8 mouse cellular contexts compared by ENCODE assay signal in the genomic region with DNA sequence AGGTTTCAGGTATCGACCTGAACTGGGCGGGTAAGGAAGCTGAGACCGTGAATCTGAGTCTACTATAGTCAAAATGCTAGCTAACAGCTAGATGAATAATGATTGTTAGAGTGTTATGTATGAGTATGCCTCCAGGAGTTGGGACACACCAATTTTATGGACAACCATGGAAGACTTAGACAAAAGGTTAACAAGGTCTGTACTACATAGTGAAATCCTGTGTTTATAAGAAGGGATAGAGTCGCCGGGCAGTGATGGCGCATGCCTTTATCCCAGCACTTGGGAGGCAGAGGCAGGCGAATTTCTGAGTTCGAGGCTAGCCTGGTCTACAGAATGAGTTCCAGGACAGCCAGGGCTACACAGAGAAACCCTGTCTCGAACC. TPM values are rescaled to one million over a fixed set of nuclear protein-coding genes. Genes with fewer than 3 reads are reported as not detected.
A peak's percentile ranks its signal among the peaks of the same experiment; 100 is the strongest.
DNase-seq lines count a peak whose midpoint lies in the region; ATAC-seq and TF ChIP-seq lines count a peak whose summit lies in the region.
"Not testable (repeated sequence)": the region's sequence is repeated elsewhere in the genome, so short reads cannot be mapped to it uniquely, and the experiment has no call there.

No protein-coding gene starts in this region.

- H3K9ac ChIP-seq in MEL (ENCODE audit: control insufficient read depth, low read depth, low read length, poor library complexity, severe bottlenecking): peak overlapping the region; percentile 44; the same call in 1 of the 2 replicates
- H3K9ac ChIP-seq in heart, embryonic 11.5 days (ENCODE audit: low read depth, low read length): 0 out of 2 replicates have a peak overlapping the region, but pooled peaks have one; percentile 95
- H3K9ac ChIP-seq in hindbrain, embryonic 16.5 days (ENCODE audit: low read depth, low read length): peak overlapping the region; percentile 99; the same call in 1 of the 2 replicates
- H3K9ac ChIP-seq in liver, postnatal 0 days (replicated peaks); stomach, postnatal 0 days (ENCODE audit: low read length): not testable (repeated sequence)
- peak overlapping the region; percentile 97; the same call in 1 of the 2 replicates for H3K9ac ChIP-seq in midbrain, embryonic 16.5 days (ENCODE audit: low read depth, low read length)

- not testable (repeated sequence) for TF ChIP-seq RAD21 in MEL (IDR thresholded peaks at IDR 0.05; ENCODE audit: low read depth, low read length)

- peaks cover 0 to 14% of the 10 kb centered on the region in 2 experiments; a peak in 2 of 4 replicates for H3K36me3 ChIP-seq in MEL (ENCODE audit: control insufficient read depth in 1 of 2, insufficient read depth in 2 of 2, low read length in 2 of 2)
- H3K36me3 ChIP-seq in heart, embryonic 11.5 days (ENCODE audit: control insufficient read depth, insufficient read depth, low read length); hindbrain, embryonic 16.5 days (ENCODE audit: control insufficient read depth, insufficient read depth, low read length); limb, embryonic 10.5 days; liver, postnatal 0 days (replicated peaks; ENCODE audit: insufficient read depth, low read length); midbrain, embryonic 16.5 days (ENCODE audit: control insufficient read depth, insufficient read depth, low read length); stomach, postnatal 0 days (ENCODE audit: control insufficient read depth, insufficient read depth, low read length): not testable (repeated sequence)

- TF ChIP-seq EP300 in MEL (IDR thresholded peaks at IDR 0.05; ENCODE audit: low read depth in 1 of 2, low read length in 2 of 2); liver, postnatal 0 days (IDR thresholded peaks at IDR 0.05; ENCODE audit: low read depth); stomach, postnatal 0 days (optimal IDR thresholded peaks at IDR 0.05): not testable (repeated sequence)

- TF ChIP-seq CTCF in MEL (IDR thresholded peaks at IDR 0.05 in 2 of 3, conservative IDR thresholded peaks at IDR 0.05 in 1 of 3; ENCODE audit: control insufficient read depth in 1 of 3, insufficient read depth in 1 of 3, low read depth in 2 of 3, low read length in 3 of 3, poor library complexity in 1 of 3, severe bottlenecking in 1 of 3); liver, postnatal 0 days (IDR thresholded peaks at IDR 0.05; ENCODE audit: low read depth); stomach, postnatal 0 days (IDR thresholded peaks at IDR 0.05; ENCODE audit: low read depth): not testable (repeated sequence)

- not testable (repeated sequence) for DNase-seq in MEL (ENCODE audit: low read depth, low spot score); liver, postnatal 0 days; stomach, postnatal 0 days (ENCODE audit: low spot score)
- DNase-seq in limb, embryonic 10.5 days (ENCODE audit: low spot score): peak; percentile 30

- H3K4me2 ChIP-seq in heart, embryonic 11.5 days: peak overlapping the region; percentile 63
- peak overlapping the region; percentile 52 for H3K4me2 ChIP-seq in hindbrain, embryonic 16.5 days (ENCODE audit: low read length)
- H3K4me2 ChIP-seq in liver, postnatal 0 days (ENCODE audit: low read depth, low read length): peak overlapping the region; percentile 75
- peak overlapping the region; percentile 44 for H3K4me2 ChIP-seq in midbrain, embryonic 16.5 days (ENCODE audit: low read length)
- H3K4me2 ChIP-seq in stomach, postnatal 0 days (replicated peaks; ENCODE audit: low read depth): not testable (repeated sequence)

- WGBS in heart, embryonic 11.5 days (ENCODE audit: insufficient replicate concordance): 48% methylated on average over 9 of the region's 9 CpGs
- 50% methylated on average over 9 of the region's 9 CpGs for WGBS in hindbrain, embryonic 16.5 days
- WGBS in limb, embryonic 10.5 days: 61% methylated on average over 9 of the region's 9 CpGs
- WGBS in liver, postnatal 0 days (ENCODE audit: insufficient replicate concordance): 46% methylated on average over 9 of the region's 9 CpGs
- WGBS in midbrain, embryonic 16.5 days: 50% methylated on average over 9 of the region's 9 CpGs
- 54% methylated on average over 9 of the region's 9 CpGs for WGBS in stomach, postnatal 0 days

- not testable (repeated sequence) for TF ChIP-seq POLR2A in MEL (IDR thresholded peaks at IDR 0.05; ENCODE audit: control insufficient read depth in 1 of 2, insufficient read depth in 1 of 2, low read depth in 1 of 2, low read length in 2 of 2, poor library complexity in 1 of 2)

- ATAC-seq in erythroid progenitor cell, adult 5-6 weeks (replicated peaks; ENCODE audit: low FRiP score, poor library complexity, severe bottlenecking): peak; percentile 28; the same call in 1 of the 2 replicates
- peak; percentile 40; the same call in 1 of the 2 replicates for ATAC-seq in heart, embryonic 11.5 days (replicated peaks; ENCODE audit: insufficient number of reproducible peaks, low FRiP score, low TSS enrichment)
- ATAC-seq in hindbrain, embryonic 16.5 days; liver, postnatal 0 days; stomach, postnatal 0 days (ENCODE audit: low FRiP score, low TSS enrichment): not testable (repeated sequence)
- peak; percentile 80 for ATAC-seq in midbrain, embryonic 16.5 days

- peak overlapping the region; percentile 83 to 90 for H3K4me3 ChIP-seq in MEL (ENCODE audit: control insufficient read depth in 1 of 2, insufficient read depth in 1 of 2, low read depth in 2 of 2, low read length in 2 of 2)
- peak overlapping the region; percentile 80 for H3K4me3 ChIP-seq in heart, embryonic 11.5 days (ENCODE audit: low read depth, low read length)
- peak overlapping the region; percentile 100 for H3K4me3 ChIP-seq in hindbrain, embryonic 16.5 days (ENCODE audit: low read length)
- H3K4me3 ChIP-seq in limb, embryonic 10.5 days: peak overlapping the region; percentile 94
- peak overlapping the region; percentile 86 for H3K4me3 ChIP-seq in liver, postnatal 0 days (ENCODE audit: low read depth, low read length)
- peak overlapping the region; percentile 98 for H3K4me3 ChIP-seq in midbrain, embryonic 16.5 days (ENCODE audit: low read depth, low read length)
- peak overlapping the region; percentile 88 for H3K4me3 ChIP-seq in stomach, postnatal 0 days (ENCODE audit: low read depth, low read length)

- H3K79me2 ChIP-seq in MEL (ENCODE audit: control insufficient read depth, insufficient read depth, low read length, poor library complexity): peaks cover 28% of the 10 kb centered on the region

- not testable (repeated sequence) for H3K9me3 ChIP-seq in MEL (replicated peaks; ENCODE audit: insufficient read depth, low read length); heart, embryonic 11.5 days (replicated peaks; ENCODE audit: control insufficient read depth, low read length); hindbrain, embryonic 16.5 days (ENCODE audit: control insufficient read depth, low read length); limb, embryonic 10.5 days (replicated peaks); liver, postnatal 0 days (ENCODE audit: low read length); midbrain, embryonic 16.5 days (replicated peaks; ENCODE audit: control insufficient read depth, low read length, poor library complexity, severe bottlenecking); stomach, postnatal 0 days (ENCODE audit: control insufficient read depth, low read length)

- not testable (repeated sequence) for H3K27ac ChIP-seq in MEL (ENCODE audit: control insufficient read depth, low read depth, low read length); midbrain, embryonic 16.5 days (ENCODE audit: low read length)
- H3K27ac ChIP-seq in heart, embryonic 11.5 days (ENCODE audit: low read depth, low read length): peak overlapping the region; percentile 98; the same call in 1 of the 2 replicates
- H3K27ac ChIP-seq in hindbrain, embryonic 16.5 days (ENCODE audit: low read depth, low read length): peak overlapping the region; percentile 91
- H3K27ac ChIP-seq in limb, embryonic 10.5 days: peak overlapping the region; percentile 94
- peak overlapping the region; percentile 95; the same call in 1 of the 2 replicates for H3K27ac ChIP-seq in liver, postnatal 0 days (ENCODE audit: low read depth)
- peak overlapping the region; percentile 93; the same call in 1 of the 2 replicates for H3K27ac ChIP-seq in stomach, postnatal 0 days (replicated peaks)

- H3K4me1 ChIP-seq in MEL (ENCODE audit: control insufficient read depth in 1 of 2, insufficient read depth in 2 of 2, low read length in 2 of 2): peaks cover 0 to 11% of the 10 kb centered on the region in 2 experiments; a peak in 3 of 4 replicates
- H3K4me1 ChIP-seq in heart, embryonic 11.5 days (ENCODE audit: control insufficient read depth, insufficient read depth, low read length); hindbrain, embryonic 16.5 days (ENCODE audit: control insufficient read depth, insufficient read depth, low read depth, low read length); limb, embryonic 10.5 days; liver, postnatal 0 days (ENCODE audit: insufficient read depth); stomach, postnatal 0 days (replicated peaks; ENCODE audit: control insufficient read depth, insufficient read depth): not testable (repeated sequence)
- H3K4me1 ChIP-seq in midbrain, embryonic 16.5 days (ENCODE audit: control insufficient read depth, insufficient read depth, low read length): peaks cover 13% of the 10 kb centered on the region

- H3K27me3 ChIP-seq in MEL (ENCODE audit: control insufficient read depth in 1 of 2, insufficient read depth in 2 of 2, low read length in 2 of 2); heart, embryonic 11.5 days (ENCODE audit: control insufficient read depth, insufficient read depth, low read length); hindbrain, embryonic 16.5 days (replicated peaks; ENCODE audit: control insufficient read depth, insufficient read depth, low read length); limb, embryonic 10.5 days (ENCODE audit: low read depth, poor library complexity, severe bottlenecking); liver, postnatal 0 days (ENCODE audit: insufficient read depth, low read length); midbrain, embryonic 16.5 days (ENCODE audit: control insufficient read depth, insufficient read depth, low read depth, low read length); stomach, postnatal 0 days (ENCODE audit: control insufficient read depth, insufficient read depth, low read length): not testable (repeated sequence)

RNA-seq across cellular contexts. Expression of gene Dnm1l, which starts 0.3 kb away (rescaled TPM):
- 53.3 and 55.2 TPM in 2 replicates for total RNA-seq in MEL (2012; rRNA removed)
- 10 to 100 TPM; 62.3 to 83.2 TPM for polyA plus RNA-seq in MEL (2012; ENCODE audit: insufficient read depth in 1 of 2, insufficient read length in 2 of 2, low read depth in 1 of 2, low replicate concordance in 2 of 2, missing spikeins in 1 of 2)
- 34.0 and 41.4 TPM in 2 replicates for total RNA-seq in erythroid progenitor cell, adult 5-6 weeks (2015; ENCODE audit: low replicate concordance)
- 31.9 and 49.2 TPM in 2 replicates for total RNA-seq in erythroid progenitor cell, adult 5-6 weeks (2017; ENCODE audit: low replicate concordance)
- polyA plus RNA-seq in heart, embryonic 11.5 days (2014; fragmentation: Nextera tagmentation; extraction: Ambion mirVana): 75.9 and 83.4 TPM in 2 replicates
- 105 and 114 TPM in 2 replicates for polyA plus RNA-seq in hindbrain, embryonic 16.5 days (2015; fragmentation: Nextera tagmentation; extraction: Ambion mirVana)
- 46.9 and 53.4 TPM in 2 replicates for polyA plus RNA-seq in limb, embryonic 10.5 days (2016; fragmentation: Nextera tagmentation; extraction: Ambion mirVana)
- polyA plus RNA-seq in liver, postnatal 0 days (2015; fragmentation: Nextera tagmentation; extraction: Ambion mirVana): 18.4 and 18.8 TPM in 2 replicates
- polyA plus RNA-seq in midbrain, embryonic 16.5 days (2015; fragmentation: Nextera tagmentation; extraction: Ambion mirVana): 113 and 120 TPM in 2 replicates
- polyA plus RNA-seq in stomach, postnatal 0 days (2015; fragmentation: Nextera tagmentation; extraction: Ambion mirVana): 30.8 and 34.0 TPM in 2 replicates

RNA-seq across cellular contexts. Expression of gene Yars2, which starts 56.3 kb away (rescaled TPM):
- total RNA-seq in MEL (2012; rRNA removed): 46.9 and 48.2 TPM in 2 replicates
- polyA plus RNA-seq in MEL (2012; ENCODE audit: insufficient read depth in 1 of 2, insufficient read length in 2 of 2, low read depth in 1 of 2, low replicate concordance in 2 of 2, missing spikeins in 1 of 2): 10 to 100 TPM in 1 of 2 experiments, not detected in 1; 49.2 TPM
- 28.5 and 29.9 TPM in 2 replicates for total RNA-seq in erythroid progenitor cell, adult 5-6 weeks (2015; ENCODE audit: low replicate concordance)
- total RNA-seq in erythroid progenitor cell, adult 5-6 weeks (2017; ENCODE audit: low replicate concordance): 0.45 and 2.4 TPM in 2 replicates
- 39.5 and 43.7 TPM in 2 replicates for polyA plus RNA-seq in heart, embryonic 11.5 days (2014; fragmentation: Nextera tagmentation; extraction: Ambion mirVana)
- 25.3 and 26.6 TPM in 2 replicates for polyA plus RNA-seq in hindbrain, embryonic 16.5 days (2015; fragmentation: Nextera tagmentation; extraction: Ambion mirVana)
- polyA plus RNA-seq in limb, embryonic 10.5 days (2016; fragmentation: Nextera tagmentation; extraction: Ambion mirVana): 48.7 and 51.5 TPM in 2 replicates
- polyA plus RNA-seq in liver, postnatal 0 days (2015; fragmentation: Nextera tagmentation; extraction: Ambion mirVana): 17.8 and 18.7 TPM in 2 replicates
- polyA plus RNA-seq in midbrain, embryonic 16.5 days (2015; fragmentation: Nextera tagmentation; extraction: Ambion mirVana): 25.8 and 26.4 TPM in 2 replicates
- 22.6 and 25.0 TPM in 2 replicates for polyA plus RNA-seq in stomach, postnatal 0 days (2015; fragmentation: Nextera tagmentation; extraction: Ambion mirVana)
